Mouse (Mus musculus) layer of hippocampus, adult 9-10 months (tissue): Measurements from ENCODE around the gene Ndfip2.

Source experiments
- DNase-seq: peaks from one replicate; pipeline ENCODE4 v3.0.0; 2022; ENCODE audit warnings: low spot score

Gene Ndfip2

DNA sequence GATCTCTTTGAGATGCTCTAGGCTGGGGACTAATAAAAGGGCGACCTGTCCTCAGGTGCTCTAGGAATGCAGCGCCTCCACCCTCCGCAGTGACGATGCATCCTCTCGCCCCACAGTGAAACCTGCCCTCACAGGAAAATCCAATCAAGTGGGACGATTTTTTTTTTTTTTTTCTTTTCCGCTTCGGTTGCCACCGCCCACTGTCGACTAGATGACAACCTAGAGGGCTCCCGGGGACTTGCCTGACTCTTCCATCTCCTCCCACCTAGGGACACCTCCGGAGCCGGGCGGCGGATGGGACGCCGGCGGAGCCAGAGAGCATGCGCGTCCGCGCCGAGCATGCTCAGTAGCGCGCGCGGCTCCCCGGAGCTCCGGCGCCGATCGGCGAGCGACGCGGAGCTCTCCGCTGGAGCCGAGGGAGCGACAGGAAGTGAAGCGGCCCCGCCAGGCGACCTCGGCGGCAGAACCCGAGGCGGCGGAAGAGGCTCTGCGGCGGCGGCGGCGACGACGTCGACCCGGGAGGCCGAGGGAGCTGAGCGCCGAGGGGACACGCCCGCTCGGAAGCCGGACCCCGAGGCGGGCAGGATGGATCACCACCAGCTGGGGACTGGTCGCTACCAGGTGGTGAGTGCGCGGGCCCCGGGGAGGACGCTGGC lies at the start of gene Ndfip2:
TSS of gene Ndfip2 (plus strand) at position 195 of the 656 bp plus-strand sequence.
- DNase-seq: no peak

- DNase-seq: no peak
These were observed 38.6 kb upstream of the Ndfip2 start for GRCm38 (mm10) chr14:105219525-105220376.

- no peak for DNase-seq
These were observed 36.1 kb upstream of the Ndfip2 start for GRCm38 (mm10) chr14:105222240-105222639.

GRCm38 (mm10) chr14:105225790-105226189 lies 32.6 kb upstream of the Ndfip2 start:
- no peak for DNase-seq

- no peak for DNase-seq
These were observed 26.0 kb upstream of the Ndfip2 start for GRCm38 (mm10) chr14:105232421-105232820.

DNA sequence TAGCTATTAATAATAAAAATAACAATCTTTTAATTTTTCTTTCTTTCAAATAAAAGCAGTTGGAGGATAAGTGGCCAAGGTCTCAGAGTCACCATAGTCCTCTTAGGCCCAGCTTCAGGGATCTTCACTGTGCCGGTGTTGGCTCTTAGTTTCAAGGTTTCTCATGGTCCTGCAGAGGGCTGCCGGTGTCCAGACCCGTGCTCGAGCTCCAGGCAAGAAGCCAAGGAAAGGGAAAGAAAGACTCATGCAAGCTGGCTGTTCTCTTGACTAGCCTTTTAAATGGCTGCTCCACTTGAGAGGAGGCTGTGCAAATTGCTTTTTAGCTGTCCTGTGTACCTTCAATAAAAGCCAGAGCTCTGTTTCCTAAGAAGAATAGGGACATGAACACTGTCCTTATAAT lies 21.8 kb upstream of the Ndfip2 start:
- no peak for DNase-seq

DNA sequence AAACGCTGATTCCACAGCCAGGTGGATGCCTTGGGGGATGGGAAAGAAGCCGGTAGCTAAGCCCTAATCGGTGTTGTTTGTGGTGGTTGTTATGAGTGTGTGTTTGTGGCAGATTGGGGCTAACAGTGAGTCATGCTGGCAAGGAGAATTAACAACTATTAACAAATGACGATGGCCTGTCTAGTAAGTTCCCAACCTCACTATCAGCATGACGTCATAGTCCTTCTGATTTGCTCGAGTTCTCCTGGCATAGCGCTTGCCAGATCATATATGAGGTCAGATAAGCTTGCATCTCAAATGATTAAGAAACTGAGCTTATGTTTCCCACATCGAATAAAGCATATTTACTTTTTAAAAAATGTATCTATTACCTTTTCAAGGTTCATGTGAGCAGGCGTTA lies 20.6 kb upstream of the Ndfip2 start:
- DNase-seq: no peak

- DNase-seq: no peak
These were observed 19.8 kb upstream of the Ndfip2 start for GRCm38 (mm10) chr14:105238450-105239038.

- no peak for DNase-seq
These were observed 18.3 kb upstream of the Ndfip2 start for GRCm38 (mm10) chr14:105240120-105240519.

GRCm38 (mm10) chr14:105243805-105244443 lies 14.4 kb upstream of the Ndfip2 start:
- DNase-seq: no peak

GRCm38 (mm10) chr14:105251038-105251437 lies 7.3 kb upstream of the Ndfip2 start:
- DNase-seq: no peak

GRCm38 (mm10) chr14:105253304-105253703 lies 5.1 kb upstream of the Ndfip2 start:
- no peak for DNase-seq

- DNase-seq: no peak
These were observed 4.0 kb upstream of the Ndfip2 start for GRCm38 (mm10) chr14:105254401-105254800.

GRCm38 (mm10) chr14:105255620-105256019 lies 2.8 kb upstream of the Ndfip2 start:
- DNase-seq: no peak

DNA sequence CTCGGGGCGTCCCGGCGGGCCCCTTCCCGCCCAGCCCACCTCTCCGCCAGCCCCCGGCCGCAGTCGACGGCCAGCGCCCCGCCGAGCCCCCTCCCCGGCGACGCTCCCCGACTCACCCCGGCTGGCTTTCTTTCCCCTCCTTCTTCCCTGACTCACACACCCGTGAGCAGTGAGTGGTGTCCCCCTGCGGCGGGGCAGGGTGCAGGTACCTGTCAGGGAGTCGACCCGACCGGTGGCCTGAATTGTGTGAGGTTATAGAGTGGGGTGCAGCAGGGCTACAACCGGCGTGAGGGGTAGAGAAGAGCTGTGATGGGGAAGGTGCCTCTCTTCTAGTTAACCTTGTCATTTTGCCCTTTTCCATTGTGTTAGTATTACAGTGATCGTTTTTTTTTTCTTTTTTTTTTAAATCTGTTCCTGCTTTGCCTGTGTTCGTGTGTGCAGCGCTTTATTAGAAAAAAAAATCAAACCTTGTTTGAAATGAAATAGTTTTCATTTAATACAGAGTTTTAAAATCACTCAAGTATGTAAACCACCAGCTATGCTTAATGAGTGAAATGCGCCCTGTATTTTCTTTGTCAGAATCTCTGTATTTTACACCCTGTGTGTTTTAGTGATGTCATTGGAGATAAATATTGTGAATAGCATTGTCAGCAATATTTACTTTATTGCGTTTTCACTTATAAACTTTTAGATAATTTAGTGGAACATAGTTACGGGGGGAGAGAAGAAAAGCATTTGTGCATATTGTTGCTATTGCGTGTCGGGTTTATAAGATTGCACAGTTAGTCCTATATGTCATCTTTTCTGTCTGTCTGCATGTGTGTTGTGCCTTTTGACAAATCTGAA lies 885 bp downstream of the Ndfip2 start:
- no peak for DNase-seq

GRCm38 (mm10) chr14:105262923-105263322 lies 4.5 kb downstream of the Ndfip2 start:
- DNase-seq: no peak

DNA sequence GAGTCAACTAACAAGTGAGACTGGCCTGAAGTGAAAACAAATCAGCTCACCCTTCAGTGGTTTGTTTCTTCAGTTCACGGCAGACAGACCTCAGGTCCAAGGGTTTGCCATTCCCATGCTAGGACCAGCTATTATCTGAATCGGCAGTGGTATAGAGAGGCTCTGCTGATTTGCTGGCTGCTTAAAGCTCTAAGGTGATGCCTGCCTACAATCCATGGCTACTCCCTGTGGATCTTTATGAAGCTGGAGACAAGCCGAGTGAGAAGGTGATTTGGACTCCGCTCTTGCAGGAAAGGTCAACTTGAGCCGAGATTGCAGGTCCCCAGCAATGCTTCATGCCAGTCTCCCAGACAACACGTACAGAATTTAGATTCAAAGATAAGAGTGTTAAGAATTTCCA lies 8.7 kb downstream of the Ndfip2 start:
- DNase-seq: no peak

- DNase-seq: no peak
These were observed 13.7 kb downstream of the Ndfip2 start for GRCm38 (mm10) chr14:105272030-105272429.

- no peak for DNase-seq
These were observed 14.2 kb downstream of the Ndfip2 start for GRCm38 (mm10) chr14:105272539-105272938.

DNA sequence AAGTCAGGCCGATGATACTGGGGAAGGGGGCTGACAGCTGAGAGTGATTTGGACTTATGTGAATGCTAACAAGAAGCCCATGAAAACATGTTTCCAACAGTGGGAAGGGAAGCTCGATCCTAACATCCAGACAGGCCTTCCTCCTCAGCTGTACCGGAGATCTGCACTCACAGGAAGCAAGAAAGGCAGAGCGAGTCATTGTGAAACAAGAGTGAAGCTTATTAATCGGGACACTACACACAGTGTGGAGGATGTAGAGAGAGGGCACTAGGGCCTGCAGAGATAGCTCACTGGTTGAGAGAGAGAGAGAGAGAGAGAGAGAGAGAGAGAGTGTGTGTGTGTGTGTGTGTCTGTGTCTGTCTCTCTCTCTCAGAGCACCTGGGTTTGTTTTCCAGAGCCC lies 16.8 kb downstream of the Ndfip2 start:
- DNase-seq: no peak

DNA sequence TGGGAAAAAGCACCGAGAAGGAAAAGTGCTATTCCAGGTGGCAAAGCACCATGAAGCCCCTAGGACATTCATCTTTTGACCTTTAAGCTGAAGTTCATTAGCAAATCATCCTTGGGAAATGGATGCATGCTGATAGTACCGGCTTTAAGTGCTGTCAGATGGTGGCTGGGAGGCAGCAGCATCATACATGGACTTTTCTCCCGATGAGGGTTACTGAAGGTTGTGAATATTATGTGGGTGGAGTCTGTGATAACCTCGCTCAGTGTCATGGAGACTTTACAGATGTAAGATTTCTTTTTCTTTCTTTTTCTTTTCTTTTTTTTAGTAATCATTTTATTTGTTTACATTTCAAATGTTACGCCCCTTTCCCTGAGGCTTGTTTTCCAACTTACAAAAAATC lies 18.9 kb downstream of the Ndfip2 start:
- DNase-seq: no peak

DNA sequence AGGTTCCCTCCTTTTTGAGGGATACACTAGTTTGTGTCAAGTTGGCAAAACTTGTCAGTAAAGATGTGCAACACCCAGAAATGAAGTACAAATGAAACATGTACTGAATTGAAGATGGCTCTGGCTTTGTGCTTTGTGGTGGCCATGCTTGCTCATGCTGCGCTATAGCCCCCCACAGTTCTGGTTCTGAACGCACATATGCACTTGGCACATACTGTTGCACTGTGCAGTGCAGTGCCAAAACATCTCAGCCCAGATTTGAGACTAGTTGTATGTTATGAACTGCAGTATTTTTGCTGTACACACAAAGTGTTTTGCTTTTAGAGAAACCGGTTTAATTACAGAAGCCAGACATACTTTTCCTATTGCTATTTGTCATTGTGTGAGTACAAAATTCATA lies 25.7 kb downstream of the Ndfip2 start:
- no peak for DNase-seq
